Mouse (Mus musculus): Measurements from ENCODE around the gene Auts2. TPM values are rescaled to one million over a fixed set of nuclear protein-coding genes. Genes with fewer than 3 reads are reported as not detected.

Gene Auts2
- polyA plus RNA-seq, 1 experiment = 9.2 TPM

DNA sequence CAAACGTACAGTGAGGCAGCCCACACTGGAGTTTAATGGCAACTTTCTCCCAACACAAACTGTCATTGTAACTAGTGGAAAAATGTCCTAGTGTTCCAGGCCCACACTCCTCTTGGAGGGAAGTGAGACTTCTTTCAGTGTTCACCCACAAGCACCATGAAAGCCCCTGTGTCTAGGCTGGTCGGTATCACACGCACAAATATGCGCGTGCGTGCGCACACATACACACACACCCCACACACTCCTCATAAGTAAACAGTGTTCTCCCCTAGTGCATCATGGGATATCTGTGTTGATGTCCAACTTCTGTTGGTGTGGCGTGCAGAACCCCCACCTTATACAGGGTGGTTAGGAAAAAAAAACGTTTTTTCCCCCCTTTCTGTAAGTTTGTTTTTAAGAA, 964.4 kb downstream of the Auts2 start:
- H3K27me3 ChIP-seq (replicated peaks; ENCODE audit: control insufficient read depth, insufficient read depth, low read length) = no peaks in the 10 kb centered on the region
- no peak overlapping the region for H3K4me3 ChIP-seq (ENCODE audit: insufficient read depth, low read depth, low read length)
- 92% methylated on average over 9 of the region's 9 CpGs for WGBS
- DNase-seq = no peak
- H3K36me3 ChIP-seq (ENCODE audit: control insufficient read depth, insufficient read depth, low read length) = no peaks in the 10 kb centered on the region
- H3K4me1 ChIP-seq (ENCODE audit: control insufficient read depth, insufficient read depth, low read length) = peaks cover 2% of the 10 kb centered on the region; the same call in 1 of the 2 replicates
- no peak overlapping the region for H3K27ac ChIP-seq (ENCODE audit: insufficient read depth, low read depth, low read length)
- TF ChIP-seq CTCF (conservative IDR thresholded peaks at IDR 0.05; ENCODE audit: insufficient read depth, insufficient read length, low read depth, low read length) = no peak
- TF ChIP-seq POLR2A (IDR thresholded peaks at IDR 0.05; ENCODE audit: low read depth, low read length) = no peak

DNA sequence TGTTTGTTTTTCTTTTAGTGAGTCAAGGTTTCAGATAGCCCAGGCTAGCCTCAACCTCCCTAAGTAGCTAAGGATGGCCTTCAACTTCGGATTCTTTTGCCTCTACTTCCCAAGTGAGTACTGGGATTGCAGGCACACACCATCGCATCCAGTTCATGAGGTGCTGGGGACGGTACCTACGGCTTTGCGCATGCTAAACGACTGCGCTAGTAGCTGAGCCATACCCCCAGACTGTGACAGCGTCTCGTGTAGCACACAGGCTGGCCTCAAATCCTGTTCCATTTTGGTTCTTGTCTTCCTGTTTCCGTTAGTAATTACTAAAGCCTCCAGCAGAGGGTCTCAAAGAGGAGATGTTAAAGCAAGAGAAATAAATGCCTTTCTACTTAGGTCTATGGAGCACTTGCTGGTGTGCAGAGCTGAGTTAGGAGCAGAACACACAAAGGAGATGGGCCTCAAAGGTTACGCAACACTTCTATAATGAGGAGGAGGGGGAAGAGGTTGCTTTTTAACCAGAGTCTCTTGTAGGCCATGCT, 967.3 kb downstream of the Auts2 start:
- Histone ChIP-seq H3K36me3 (ENCODE audit: control insufficient read depth, insufficient read depth, low read length) (no peaks in the 10 kb centered on the region), H3K4me3 (ENCODE audit: insufficient read depth, low read depth, low read length) (no peak overlapping the region), H3K4me1 (ENCODE audit: control insufficient read depth, insufficient read depth, low read length) (no peaks in the 10 kb centered on the region), H3K27me3 (replicated peaks; ENCODE audit: control insufficient read depth, insufficient read depth, low read length) (no peaks in the 10 kb centered on the region), H3K27ac (ENCODE audit: insufficient read depth, low read depth, low read length) (no peak overlapping the region)
- TF ChIP-seq POLR2A (IDR thresholded peaks at IDR 0.05; ENCODE audit: low read depth, low read length) (no peak), CTCF (conservative IDR thresholded peaks at IDR 0.05; ENCODE audit: insufficient read depth, insufficient read length, low read depth, low read length) (no peak)
- 86% methylated on average over 11 of the region's 11 CpGs for WGBS
- no peak for DNase-seq

DNA sequence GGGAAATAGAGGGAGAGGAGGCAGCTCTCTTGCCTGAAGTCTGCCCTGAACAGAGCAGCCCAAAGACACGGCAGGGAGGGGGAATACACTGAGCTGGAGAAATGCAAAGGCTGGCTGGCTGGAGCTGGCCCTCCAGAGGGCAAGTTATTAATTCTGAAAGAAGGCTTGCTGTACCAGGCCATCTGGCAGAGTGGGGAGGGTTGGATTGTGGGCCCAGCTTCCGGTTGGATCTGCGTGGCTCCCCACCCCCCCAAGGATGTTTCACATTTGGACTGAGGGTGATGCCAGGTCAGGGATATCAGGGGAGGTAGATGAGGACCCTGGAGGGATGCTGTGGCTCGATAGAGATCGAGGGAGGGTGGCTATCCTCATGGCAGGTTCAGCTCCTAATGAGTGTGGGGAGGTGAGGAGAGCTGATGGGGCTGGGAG, 968.0 kb downstream of the Auts2 start:
- Histone ChIP-seq H3K4me1 (ENCODE audit: control insufficient read depth, insufficient read depth, low read length) (no peaks in the 10 kb centered on the region), H3K36me3 (ENCODE audit: control insufficient read depth, insufficient read depth, low read length) (no peaks in the 10 kb centered on the region), H3K27me3 (replicated peaks; ENCODE audit: control insufficient read depth, insufficient read depth, low read length) (no peaks in the 10 kb centered on the region), H3K4me3 (ENCODE audit: insufficient read depth, low read depth, low read length) (no peak overlapping the region), H3K27ac (ENCODE audit: insufficient read depth, low read depth, low read length) (no peak overlapping the region)
- TF ChIP-seq CTCF (conservative IDR thresholded peaks at IDR 0.05; ENCODE audit: insufficient read depth, insufficient read length, low read depth, low read length) = no peak
- TF ChIP-seq POLR2A (IDR thresholded peaks at IDR 0.05; ENCODE audit: low read depth, low read length) = no peak
- DNase-seq = no peak
- 59% methylated on average over 5 of the region's 5 CpGs for WGBS

DNA sequence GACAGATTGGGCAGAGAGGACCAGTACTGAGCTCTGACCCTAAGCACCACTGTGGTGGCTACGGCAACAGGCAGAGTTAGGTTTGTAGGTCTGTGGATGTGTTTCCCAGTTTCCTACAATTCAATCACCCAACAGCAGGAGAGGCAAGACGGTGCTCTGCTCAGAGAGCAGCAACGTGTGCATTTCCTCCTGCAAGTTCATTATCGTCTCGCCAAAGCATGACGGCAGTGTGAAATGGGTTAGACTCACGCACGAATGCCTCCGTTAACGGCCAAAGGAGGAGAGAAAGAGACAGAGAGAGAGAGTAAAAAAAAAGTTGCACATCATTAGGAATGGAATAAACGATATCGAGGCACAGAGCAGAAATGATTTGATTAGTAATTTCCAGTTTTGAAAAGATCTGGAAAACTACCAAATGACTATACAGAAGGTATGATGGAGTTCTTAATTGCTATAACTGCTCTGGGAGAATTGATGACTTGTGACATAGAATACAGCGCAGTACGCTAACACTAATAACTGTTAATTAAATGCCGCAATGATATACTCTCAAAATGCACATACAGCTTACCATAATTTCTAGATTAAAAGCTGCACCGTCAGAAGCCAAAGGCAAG, 968.6 kb downstream of the Auts2 start:
- TF ChIP-seq POLR2A (IDR thresholded peaks at IDR 0.05; ENCODE audit: low read depth, low read length) (no peak), CTCF (conservative IDR thresholded peaks at IDR 0.05; ENCODE audit: insufficient read depth, insufficient read length, low read depth, low read length) (no peak)
- no peak for DNase-seq
- Histone ChIP-seq H3K27me3 (replicated peaks; ENCODE audit: control insufficient read depth, insufficient read depth, low read length) (no peaks in the 10 kb centered on the region), H3K27ac (ENCODE audit: insufficient read depth, low read depth, low read length) (no peak overlapping the region), H3K4me3 (ENCODE audit: insufficient read depth, low read depth, low read length) (no peak overlapping the region), H3K4me1 (ENCODE audit: control insufficient read depth, insufficient read depth, low read length) (no peaks in the 10 kb centered on the region), H3K36me3 (ENCODE audit: control insufficient read depth, insufficient read depth, low read length) (no peaks in the 10 kb centered on the region)
- WGBS = 52% methylated on average over 16 of the region's 16 CpGs

DNA sequence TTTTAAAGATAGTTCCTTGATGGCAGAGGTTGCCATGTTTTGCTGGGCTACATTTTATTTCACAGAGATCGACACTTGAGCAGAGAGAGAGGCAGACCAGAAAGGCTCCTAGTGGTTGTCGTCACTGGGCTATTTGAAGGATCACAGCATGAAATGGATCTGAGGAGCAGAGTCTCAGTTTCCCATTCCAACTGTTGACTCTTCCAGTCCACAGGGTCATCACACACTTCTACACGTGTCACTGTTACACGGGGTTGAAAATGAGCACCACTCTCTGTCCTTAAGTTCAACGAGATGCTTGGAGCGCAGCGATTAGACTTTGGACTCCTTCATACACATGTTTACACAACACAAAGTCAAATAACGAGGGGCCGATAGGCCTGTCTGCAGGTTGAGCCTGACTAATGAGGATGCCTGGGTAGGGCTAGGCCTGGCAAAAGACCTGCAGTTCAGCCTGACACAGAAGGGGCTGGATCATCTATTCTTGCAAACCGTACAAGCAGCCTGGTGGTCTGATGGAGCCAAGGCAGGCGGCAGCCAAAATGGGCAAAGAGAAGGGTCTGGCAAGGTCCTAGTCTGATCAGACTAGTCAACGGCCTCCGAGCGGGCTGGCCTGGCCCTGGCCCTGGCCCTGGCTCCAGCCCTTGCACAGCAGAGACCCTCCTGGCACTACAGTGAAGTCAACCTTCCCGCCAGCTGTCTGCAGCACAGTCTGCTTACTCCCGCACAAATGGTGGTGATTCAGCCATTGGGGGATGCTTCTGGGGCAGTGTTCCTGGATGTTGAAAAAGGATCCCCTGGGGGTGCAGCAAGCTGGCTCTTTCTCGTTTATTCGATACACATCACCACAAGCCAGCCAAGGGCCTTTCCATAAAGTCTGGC, 969.6 kb downstream of the Auts2 start:
- Histone ChIP-seq H3K4me3 (ENCODE audit: insufficient read depth, low read depth, low read length) (no peak overlapping the region), H3K27me3 (replicated peaks; ENCODE audit: control insufficient read depth, insufficient read depth, low read length) (no peaks in the 10 kb centered on the region), H3K4me1 (ENCODE audit: control insufficient read depth, insufficient read depth, low read length) (no peaks in the 10 kb centered on the region), H3K36me3 (ENCODE audit: control insufficient read depth, insufficient read depth, low read length) (no peaks in the 10 kb centered on the region), H3K27ac (ENCODE audit: insufficient read depth, low read depth, low read length) (no peak overlapping the region)
- TF ChIP-seq POLR2A (IDR thresholded peaks at IDR 0.05; ENCODE audit: low read depth, low read length) (no peak), CTCF (conservative IDR thresholded peaks at IDR 0.05; ENCODE audit: insufficient read depth, insufficient read length, low read depth, low read length) (no peak)
- 83% methylated on average over 18 of the region's 18 CpGs for WGBS
- no peak for DNase-seq

DNA sequence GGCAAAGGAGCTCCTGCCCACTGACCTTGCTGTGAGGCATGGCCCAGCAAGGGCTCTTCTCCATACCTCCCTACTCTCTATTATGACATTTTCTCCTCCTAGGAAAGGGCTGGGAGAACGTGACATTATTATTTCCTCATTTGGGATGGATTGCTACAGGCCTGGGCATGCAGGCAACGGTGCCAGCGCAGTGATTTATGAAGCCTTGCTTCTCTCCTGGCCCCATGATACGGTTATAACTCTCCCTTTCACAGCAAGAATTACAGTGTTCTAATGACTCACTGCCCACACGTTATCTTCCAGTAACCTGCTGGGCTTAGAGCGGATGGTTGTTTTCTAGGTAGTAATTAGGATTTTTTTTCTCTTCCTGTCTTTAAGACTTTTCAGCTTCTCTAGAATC, 977.1 kb downstream of the Auts2 start:
- H3K27ac ChIP-seq (ENCODE audit: insufficient read depth, low read depth, low read length) = no peak overlapping the region
- TF ChIP-seq CTCF (conservative IDR thresholded peaks at IDR 0.05; ENCODE audit: insufficient read depth, insufficient read length, low read depth, low read length) (no peak), POLR2A (IDR thresholded peaks at IDR 0.05; ENCODE audit: low read depth, low read length) (no peak)
- peaks cover 2% of the 10 kb centered on the region; the same call in 1 of the 2 replicates for H3K4me1 ChIP-seq (ENCODE audit: control insufficient read depth, insufficient read depth, low read length)
- 66% methylated on average over 6 of the region's 6 CpGs for WGBS
- H3K36me3 ChIP-seq (ENCODE audit: control insufficient read depth, insufficient read depth, low read length) = no peaks in the 10 kb centered on the region
- no peaks in the 10 kb centered on the region for H3K27me3 ChIP-seq (replicated peaks; ENCODE audit: control insufficient read depth, insufficient read depth, low read length)
- DNase-seq = no peak
- H3K4me3 ChIP-seq (ENCODE audit: insufficient read depth, low read depth, low read length) = no peak overlapping the region

All from kidney, adult 2 months (tissue).